Mouse (Mus musculus) midbrain, embryonic 11.5 days (tissue): ENCODE data around the gene Tmcc3. TPM values are rescaled to one million over a fixed set of nuclear protein-coding genes. Genes with fewer than 3 reads are reported as not detected.
A peak's percentile ranks its signal among the peaks of the same experiment; 100 is the strongest.

Source experiments
- ATAC-seq: fragments of 200-750 bp; cut with Nextera tagmentation; 2 replicates; pipeline ENCODE4 v1.8.0; 2017; ENCODE audit warnings: moderate TSS enrichment, moderate library complexity; ENCODE audit not compliant: low FRiP score
- DNase-seq: peaks from one replicate; pipeline ENCODE4 v3.0.0; 2015; ENCODE audit warnings: low spot score; ENCODE audit errors: missing footprints
- H3K27ac ChIP-seq: fragments of 300-500 bp; sonication (generic); 2 replicates; pipeline ENCODE4 v1.5.1; 2014; ENCODE audit warnings: low read depth, low read length
- H3K27me3 ChIP-seq: fragments of 300-500 bp; sonication (generic); 2 replicates; pipeline ENCODE4 v1.6.1; 2014; ENCODE audit warnings: mild to moderate bottlenecking, low read length, moderate library complexity, mixed read lengths; ENCODE audit not compliant: control insufficient read depth, insufficient read depth
- H3K36me3 ChIP-seq: fragments of 300-500 bp; sonication (generic); 2 replicates; pipeline ENCODE4 v1.6.1; 2014; ENCODE audit warnings: mild to moderate bottlenecking, low read length, moderate library complexity, mixed read lengths; ENCODE audit not compliant: control insufficient read depth, insufficient read depth
- H3K4me1 ChIP-seq: fragments of 300-500 bp; sonication (generic); 2 replicates; pipeline ENCODE4 v1.6.1; 2014; ENCODE audit warnings: low read length; ENCODE audit not compliant: control insufficient read depth, insufficient read depth
- H3K4me2 ChIP-seq: fragments of 300-500 bp; sonication (generic); 2 replicates; pipeline ENCODE4 v1.6.1; 2014; ENCODE audit warnings: mild to moderate bottlenecking, moderate library complexity
- H3K4me3 ChIP-seq: fragments of 300-500 bp; sonication (generic); 2 replicates; pipeline ENCODE4 v1.5.1; 2014; ENCODE audit warnings: low read depth, low read length
- H3K9ac ChIP-seq: fragments of 300-500 bp; sonication (generic); 2 replicates; pipeline ENCODE4 v1.6.1; 2014; ENCODE audit warnings: low read length
- H3K9me3 ChIP-seq: fragments of 300-500 bp; sonication (generic); 2 replicates; pipeline ENCODE4 v1.6.1; 2016; ENCODE audit warnings: low read length; ENCODE audit not compliant: control insufficient read depth
- WGBS: fragments of 180-500 bp; shearing (Covaris S2); extraction: QIAGEN DNeasy Blood & Tissue Kit; methylation state at CpG from one replicate; pipeline ENCODE4 v1.1.7; 2014; 5-methylcytosine and 5-hydroxymethylcytosine counted together
- polyA plus RNA-seq: library from polyadenylated mRNA; unstranded; fragments of >200 nt; fragmentation: Nextera tagmentation; extraction: Ambion mirVana; gene quantifications from 2 replicates; pipeline ENCODE4 v1.2.1, GENCODE M21; 2014

Gene Tmcc3
- polyA plus RNA-seq, 1 experiment from 2014 or later: 3.2 TPM

DNA sequence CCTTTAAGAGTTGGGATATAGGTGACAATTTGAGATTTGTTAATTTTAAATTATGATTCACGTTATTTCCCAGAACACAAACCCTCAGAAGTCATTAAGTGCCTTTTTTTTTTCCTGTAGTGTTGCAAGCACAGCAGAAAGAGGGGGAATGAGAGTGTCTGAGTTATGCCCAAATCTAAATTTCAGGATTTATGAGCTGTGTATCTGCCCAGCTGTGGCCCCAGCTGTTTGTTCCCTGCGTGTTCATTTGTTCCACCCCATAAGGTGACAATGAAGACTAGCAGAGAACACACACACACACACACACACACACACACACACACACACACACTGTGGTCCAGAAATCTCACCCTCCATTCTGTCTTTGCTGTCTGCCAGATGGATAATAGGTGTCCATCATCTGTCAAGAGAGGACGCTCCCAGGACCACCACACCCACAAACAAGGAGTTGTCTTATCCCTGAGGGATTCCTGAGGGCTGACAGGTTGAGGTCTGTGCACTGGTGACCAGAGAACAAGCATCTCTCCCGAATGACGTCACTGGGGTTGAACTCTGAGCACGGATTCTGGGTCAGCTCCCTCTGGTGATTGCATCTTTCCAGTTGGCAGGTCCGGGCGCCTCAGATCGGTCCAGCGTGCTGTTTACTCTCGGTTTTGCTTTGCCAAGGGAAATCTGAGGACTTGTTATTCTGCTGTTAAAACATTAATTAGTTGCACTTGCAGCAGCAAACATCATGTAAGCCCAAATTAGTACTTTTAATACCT is 86.3 kb downstream of the Tmcc3 start:
- H3K4me3 ChIP-seq: no peak overlapping the region
- H3K4me1 ChIP-seq: no peaks in the 10 kb centered on the region
- no peak overlapping the region for H3K9ac ChIP-seq
- H3K27ac ChIP-seq: no peak overlapping the region
- ATAC-seq (no peak), DNase-seq (peak; percentile 65)
- H3K27me3 ChIP-seq: no peaks in the 10 kb centered on the region
- H3K36me3 ChIP-seq: no peaks in the 10 kb centered on the region
- H3K4me2 ChIP-seq: no peak overlapping the region
- no peaks in the 10 kb centered on the region for H3K9me3 ChIP-seq
- WGBS: 84% methylated on average over 11 of the region's 11 CpGs

- Histone ChIP-seq H3K4me3 (no peak overlapping the region), H3K27ac (no peak overlapping the region), H3K27me3 (no peaks in the 10 kb centered on the region), H3K9ac (no peak overlapping the region), H3K4me2 (no peak overlapping the region), H3K4me1 (no peaks in the 10 kb centered on the region), H3K36me3 (no peaks in the 10 kb centered on the region), H3K9me3 (no peaks in the 10 kb centered on the region)
- 83% methylated on average over 8 of the region's 8 CpGs for WGBS
- DNase-seq (peak; percentile 47), ATAC-seq (no peak)
Measured at GRCm38 (mm10) chr10:94400895-94401294, 89.1 kb downstream of the Tmcc3 start.

GRCm38 (mm10) chr10:94405456-94405855 is 93.7 kb downstream of the Tmcc3 start:
- ATAC-seq (no peak), DNase-seq (no peak)
- H3K4me3 ChIP-seq: no peak overlapping the region
- no peak overlapping the region for H3K27ac ChIP-seq
- peaks cover 8% of the 10 kb centered on the region; the same call in 1 of the 2 replicates for H3K4me1 ChIP-seq
- no peak overlapping the region for H3K9ac ChIP-seq
- no peaks in the 10 kb centered on the region for H3K9me3 ChIP-seq
- no peaks in the 10 kb centered on the region for H3K27me3 ChIP-seq
- no peak overlapping the region for H3K4me2 ChIP-seq
- no peaks in the 10 kb centered on the region for H3K36me3 ChIP-seq
- WGBS: 63% methylated on average over 3 of the region's 3 CpGs

DNA sequence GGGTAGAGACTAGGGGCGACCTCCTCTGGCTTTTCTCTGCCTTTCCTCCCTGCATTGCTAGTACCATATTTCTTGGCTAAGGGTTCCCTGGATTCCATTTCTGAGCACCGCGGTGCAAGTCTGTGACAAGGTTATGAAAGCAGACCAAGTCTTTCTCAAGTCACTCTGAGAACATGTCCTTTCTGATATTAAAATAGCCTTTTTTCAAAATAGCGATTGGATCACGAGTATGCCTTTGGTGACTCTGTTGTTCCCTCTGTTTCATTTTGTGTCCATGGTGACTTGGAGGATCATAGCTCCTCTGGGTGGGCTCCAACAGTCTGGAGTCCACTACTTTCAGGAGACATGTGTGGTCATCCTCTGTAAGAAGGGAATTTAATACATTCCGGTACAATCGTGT is 95.1 kb downstream of the Tmcc3 start:
- Histone ChIP-seq H3K9ac (no peak overlapping the region), H3K36me3 (no peaks in the 10 kb centered on the region), H3K4me3 (no peak overlapping the region), H3K4me2 (no peak overlapping the region), H3K27me3 (no peaks in the 10 kb centered on the region), H3K27ac (no peak overlapping the region), H3K4me1 (peaks cover 8% of the 10 kb centered on the region; the same call in 1 of the 2 replicates), H3K9me3 (no peaks in the 10 kb centered on the region)
- DNase-seq: no peak
- ATAC-seq: no peak
- 93% methylated on average over 7 of the region's 7 CpGs for WGBS

GRCm38 (mm10) chr10:94408356-94409146 is 96.8 kb downstream of the Tmcc3 start:
- Histone ChIP-seq H3K4me2 (peak overlapping the region; percentile 51), H3K9me3 (no peaks in the 10 kb centered on the region), H3K9ac (peak overlapping the region; percentile 52; the same call in 1 of the 2 replicates), H3K4me1 (peaks cover 10% of the 10 kb centered on the region), H3K27ac (no peak overlapping the region), H3K27me3 (no peaks in the 10 kb centered on the region), H3K36me3 (no peaks in the 10 kb centered on the region), H3K4me3 (peak overlapping the region; percentile 9; the same call in 1 of the 2 replicates)
- peak; percentile 77 for ATAC-seq
- peak; percentile 95 for DNase-seq
- WGBS: 26% methylated on average over 22 of the region's 22 CpGs

DNA sequence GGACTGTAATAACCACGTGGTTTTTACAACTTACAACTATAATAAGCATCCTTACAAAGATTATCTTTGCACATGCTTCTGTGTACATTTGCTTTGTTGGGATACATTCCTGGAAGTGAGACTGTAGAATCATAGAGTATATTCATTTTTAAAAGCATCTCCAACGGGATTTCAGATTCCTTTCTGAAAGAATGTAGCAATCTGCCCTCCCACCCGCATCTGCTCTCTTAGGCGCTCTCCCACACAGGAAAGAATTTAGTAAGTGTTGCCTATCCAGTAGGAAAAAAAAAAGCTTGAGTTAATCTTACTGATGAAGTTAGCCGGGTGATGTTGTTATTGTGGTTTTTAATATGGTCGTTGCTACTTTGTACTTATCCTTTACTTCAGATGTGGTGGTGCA is 97.9 kb downstream of the Tmcc3 start:
- Histone ChIP-seq H3K27me3 (no peaks in the 10 kb centered on the region), H3K4me2 (no peak overlapping the region), H3K4me1 (peaks cover 15% of the 10 kb centered on the region), H3K9ac (no peak overlapping the region), H3K4me3 (no peak overlapping the region), H3K27ac (no peak overlapping the region), H3K36me3 (no peaks in the 10 kb centered on the region), H3K9me3 (no peaks in the 10 kb centered on the region)
- ATAC-seq: no peak
- WGBS: 79% methylated on average over 6 of the region's 6 CpGs
- peak; percentile 80 for DNase-seq

- H3K36me3 ChIP-seq: no peaks in the 10 kb centered on the region
- no peak overlapping the region for H3K4me2 ChIP-seq
- 82% methylated on average over 9 of the region's 9 CpGs for WGBS
- no peak overlapping the region for H3K4me3 ChIP-seq
- H3K27me3 ChIP-seq: no peaks in the 10 kb centered on the region
- peak; percentile 75 for DNase-seq
- ATAC-seq: no peak
- no peak overlapping the region for H3K27ac ChIP-seq
- H3K9me3 ChIP-seq: no peaks in the 10 kb centered on the region
- H3K9ac ChIP-seq: no peak overlapping the region
- H3K4me1 ChIP-seq: peaks cover 21% of the 10 kb centered on the region
Measured at GRCm38 (mm10) chr10:94411594-94411993, 99.8 kb downstream of the Tmcc3 start.

DNA sequence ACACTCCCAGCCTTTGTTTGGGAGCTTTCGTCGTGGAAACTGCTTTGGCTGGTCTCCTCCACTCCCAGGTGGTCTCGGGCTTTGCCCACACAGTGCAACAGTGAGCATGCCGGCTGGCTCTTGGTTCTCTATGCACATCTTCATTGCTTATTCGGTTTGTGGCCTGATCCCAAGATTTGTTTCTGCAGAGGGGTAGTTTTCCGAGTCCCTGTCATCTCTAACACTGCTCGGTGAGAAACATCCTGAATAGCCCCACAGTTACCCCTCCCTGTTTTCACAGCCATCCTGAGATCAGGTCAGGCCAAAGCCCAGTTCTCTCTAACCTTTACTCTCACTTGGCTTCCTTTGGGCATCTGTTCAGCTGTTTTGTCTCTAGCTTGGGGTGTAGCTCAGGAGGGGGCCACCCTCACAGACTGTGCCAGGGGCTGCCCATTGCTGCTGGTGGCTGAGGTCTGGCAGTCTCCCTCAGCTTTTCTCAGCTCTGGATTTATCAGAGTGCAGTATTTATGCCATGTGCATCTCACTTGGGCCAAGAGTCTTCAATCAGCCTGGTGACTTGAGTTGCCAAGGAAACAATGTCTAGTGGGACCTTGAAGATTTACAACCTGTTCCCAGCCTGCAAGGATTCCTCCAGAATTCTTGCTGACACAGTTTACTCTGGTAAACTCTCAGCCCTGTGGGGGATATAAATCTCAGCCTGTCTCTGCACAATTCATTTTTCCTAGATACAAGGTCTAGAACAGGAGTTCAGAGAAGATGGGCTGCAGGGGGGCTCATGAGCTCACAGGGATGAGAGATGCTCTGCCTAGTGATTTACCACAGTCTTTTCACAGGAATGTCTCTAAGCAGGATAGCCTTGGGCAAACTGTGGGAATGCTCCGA is 102.3 kb downstream of the Tmcc3 start:
- H3K9me3 ChIP-seq: no peaks in the 10 kb centered on the region
- H3K27me3 ChIP-seq: no peaks in the 10 kb centered on the region
- H3K36me3 ChIP-seq: no peaks in the 10 kb centered on the region
- peak; percentile 82 for DNase-seq
- WGBS: 48% methylated on average over 8 of the region's 8 CpGs
- no peak overlapping the region for H3K27ac ChIP-seq
- H3K9ac ChIP-seq: no peak overlapping the region
- H3K4me1 ChIP-seq: peaks cover 18% of the 10 kb centered on the region
- H3K4me3 ChIP-seq: no peak overlapping the region
- ATAC-seq: no peak
- H3K4me2 ChIP-seq: no peak overlapping the region
